Mouse (Mus musculus): ENCODE measurements around the gene Pik3c2b.

Pik3c2b gene

DNA sequence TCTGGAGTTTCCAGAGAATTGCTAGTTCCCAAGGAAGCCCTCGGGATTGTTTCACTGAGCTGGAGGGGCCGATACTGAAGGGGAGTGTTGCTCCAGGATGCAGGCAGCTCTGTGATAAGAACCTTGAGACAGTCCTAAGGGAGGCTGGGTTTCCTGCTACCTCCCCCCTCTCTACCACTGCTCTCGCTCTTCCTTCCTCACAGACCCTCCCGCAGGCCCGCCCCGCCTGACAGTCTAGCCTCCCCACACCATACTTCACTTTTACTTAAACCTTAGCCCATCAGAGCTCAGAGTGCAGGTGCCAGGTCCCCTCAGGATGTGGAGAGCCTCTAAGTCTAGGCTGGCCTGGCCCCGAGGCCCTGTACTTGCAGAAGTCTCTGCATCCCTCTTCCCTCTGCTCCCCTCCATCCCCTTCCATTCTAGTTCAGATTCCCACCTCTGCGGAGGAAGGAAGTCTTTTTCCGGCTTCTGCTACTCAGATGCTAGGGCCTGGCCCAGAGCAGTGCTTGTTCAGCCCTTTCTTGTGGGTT is 27.9 kb downstream of the Pik3c2b start:
- no peak for DNase-seq

DNA sequence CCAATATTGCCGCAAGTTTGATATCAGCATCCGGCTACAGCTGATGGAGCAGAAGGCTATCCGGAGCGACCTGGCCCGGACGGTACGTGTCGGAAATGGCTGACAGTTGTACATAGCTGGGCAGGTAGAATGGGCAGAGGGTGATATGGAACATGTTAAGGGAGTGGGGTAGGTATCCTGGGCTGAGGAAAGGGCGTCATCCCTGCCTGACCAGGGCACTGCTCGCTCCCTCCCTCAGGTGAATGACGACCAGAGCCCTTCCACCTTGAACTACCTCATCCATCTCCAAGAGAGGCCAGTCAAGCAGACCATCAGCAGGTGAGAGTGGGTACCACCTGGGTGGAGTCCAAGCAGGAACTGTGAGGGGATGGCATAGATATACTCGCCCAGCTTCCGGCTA is 29.1 kb downstream of the Pik3c2b start:
- no peak for DNase-seq

DNA sequence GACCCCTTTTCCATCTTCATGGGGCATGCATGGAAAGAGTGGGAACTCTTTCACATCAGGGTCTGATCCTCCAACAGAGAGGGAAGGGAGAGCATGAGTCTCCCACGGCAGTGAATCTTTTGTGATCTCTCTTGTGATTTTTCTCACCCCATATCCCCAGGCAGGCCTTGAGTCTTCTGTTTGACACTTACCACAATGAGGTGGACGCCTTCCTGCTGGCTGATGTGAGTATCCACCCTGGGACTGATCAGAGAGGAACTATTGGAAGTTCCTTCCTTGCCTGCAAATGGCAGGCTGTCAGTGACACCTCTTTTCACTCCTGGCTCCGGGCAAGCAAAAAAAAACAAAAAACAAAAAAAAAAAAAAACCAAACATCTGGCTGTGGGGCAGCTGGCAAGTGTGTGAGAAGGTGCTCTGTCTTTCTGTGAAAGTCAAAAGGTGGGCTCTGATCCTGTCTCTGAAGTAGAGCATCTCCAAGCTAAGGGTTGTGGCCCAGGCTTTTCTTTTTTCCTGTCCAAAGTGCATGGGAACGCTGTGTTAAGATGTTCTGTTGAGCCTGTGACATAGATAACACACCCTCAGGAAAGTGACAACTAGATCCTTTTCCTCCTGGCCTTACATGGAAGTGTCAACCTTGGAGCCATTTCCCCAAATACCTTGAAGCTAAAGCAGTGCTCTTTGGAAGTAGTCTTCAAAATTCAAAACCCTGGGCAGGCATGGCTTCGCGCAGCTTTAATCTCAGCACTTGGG is 30.4 kb downstream of the Pik3c2b start:
- DNase-seq, result no peak

DNA sequence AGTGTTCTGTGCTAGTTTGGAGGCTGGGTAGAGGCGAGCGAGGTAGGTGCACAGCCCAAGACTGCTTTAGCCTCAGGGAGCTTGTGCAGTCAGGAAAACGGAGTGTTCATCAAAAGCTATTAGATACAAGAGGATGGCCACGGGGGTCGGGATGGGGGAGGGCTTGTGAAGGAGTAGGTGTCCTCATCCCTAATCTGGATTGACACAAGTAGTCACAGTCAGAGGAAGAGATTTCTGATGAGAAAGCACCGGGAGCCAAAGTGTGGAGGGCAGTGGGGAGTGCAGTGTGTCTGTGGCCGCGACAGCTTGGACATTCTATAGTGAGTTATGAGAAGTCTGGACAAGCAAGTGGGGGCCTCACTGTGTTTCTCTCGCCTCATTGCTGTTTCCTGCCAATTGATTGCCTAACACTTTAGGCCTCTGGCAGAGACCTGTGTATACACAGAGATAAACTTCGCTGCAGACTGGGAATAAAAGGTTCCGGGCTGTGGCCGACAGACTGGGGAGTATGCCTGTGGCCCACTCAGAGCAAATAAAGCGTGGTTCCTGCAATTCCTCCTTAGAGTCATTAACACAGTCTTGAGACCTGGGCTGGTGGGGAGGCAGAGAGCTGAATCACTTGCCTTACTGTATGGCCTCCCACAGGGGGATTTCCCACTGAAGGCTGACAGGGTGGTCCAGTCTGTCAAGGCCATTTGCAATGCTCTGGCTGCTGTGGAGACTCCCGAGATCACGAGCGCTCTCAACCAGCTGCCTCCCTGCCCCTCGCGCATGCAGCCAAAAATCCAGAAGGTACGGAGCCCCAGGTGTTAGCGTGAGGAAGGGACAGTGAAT is 31.4 kb downstream of the Pik3c2b start:
- DNase-seq, result no peak

DNA sequence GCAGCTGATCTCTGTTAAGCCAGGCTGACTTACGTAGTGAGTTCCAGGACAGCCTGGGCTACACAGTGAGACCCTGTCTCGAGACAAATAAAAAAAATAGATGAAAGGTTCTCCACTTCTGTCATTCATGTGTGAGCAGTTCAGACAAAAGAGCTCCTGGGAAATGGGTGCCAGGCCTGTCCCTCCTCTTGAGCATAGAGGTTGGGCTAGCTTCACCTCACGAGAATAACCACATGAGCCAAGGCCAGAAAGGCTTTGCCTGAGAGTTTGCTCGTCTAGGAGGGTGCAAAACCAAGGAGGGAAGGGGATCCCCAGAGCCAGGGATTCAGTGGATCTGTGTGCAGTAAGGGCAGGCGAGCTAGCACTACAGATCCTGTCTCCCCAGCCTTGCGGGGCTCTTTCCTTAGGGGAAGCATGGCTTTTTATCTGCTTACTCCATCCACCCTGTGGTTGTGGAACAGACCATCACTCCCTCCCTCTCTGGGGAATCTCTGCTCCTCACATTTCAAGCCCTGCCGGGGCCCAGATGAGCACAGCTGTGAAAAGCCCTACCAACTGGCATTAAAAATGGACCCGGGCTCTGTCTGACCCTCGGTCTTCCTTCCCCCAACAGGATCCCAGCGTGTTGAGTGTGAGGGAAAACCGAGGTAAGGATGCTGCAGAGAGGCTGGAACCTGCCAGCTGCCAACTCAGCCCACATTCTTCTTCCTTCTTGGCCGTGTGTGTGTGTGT is 32.3 kb downstream of the Pik3c2b start:
- DNase-seq, result no peak

DNA sequence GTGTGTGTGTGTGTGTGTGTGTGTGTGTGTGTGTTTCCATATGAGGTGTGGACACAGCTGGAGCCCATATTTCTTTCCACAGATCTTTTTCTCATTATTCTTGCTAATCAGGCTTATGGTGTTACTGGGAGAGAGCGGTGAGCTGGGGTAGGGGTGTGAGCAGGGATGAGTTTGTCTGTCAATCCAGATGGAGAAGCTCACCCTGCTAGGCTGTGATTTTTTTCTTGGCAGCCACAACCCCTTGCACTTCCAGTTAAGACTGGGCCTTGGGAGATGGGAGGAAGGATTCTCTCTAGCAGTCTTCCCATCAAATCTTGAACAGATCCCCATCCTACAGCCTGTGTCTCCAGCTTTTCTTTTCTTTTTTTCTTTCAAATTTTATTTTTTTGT is 32.9 kb downstream of the Pik3c2b start:
- no peak for DNase-seq

DNA sequence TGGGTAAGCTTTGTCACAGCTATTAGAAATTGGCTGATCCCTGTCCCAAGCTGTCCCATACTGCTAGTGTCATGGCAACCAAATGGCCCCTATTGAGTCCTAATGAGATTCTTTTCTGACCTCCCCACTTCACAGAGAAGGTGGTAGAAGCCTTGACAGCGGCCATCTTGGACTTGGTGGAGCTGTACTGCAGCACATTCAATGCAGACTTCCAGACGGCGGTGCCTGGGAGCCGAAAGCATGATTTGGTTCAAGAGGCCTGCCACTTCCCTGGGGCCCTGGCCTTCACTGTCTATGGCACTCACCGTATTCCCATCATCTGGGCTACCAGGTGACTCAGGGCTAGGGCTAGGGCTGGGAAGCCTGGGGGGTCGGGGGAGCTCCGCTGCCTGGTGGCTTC is 34.0 kb downstream of the Pik3c2b start:
- DNase-seq, result no peak

DNA sequence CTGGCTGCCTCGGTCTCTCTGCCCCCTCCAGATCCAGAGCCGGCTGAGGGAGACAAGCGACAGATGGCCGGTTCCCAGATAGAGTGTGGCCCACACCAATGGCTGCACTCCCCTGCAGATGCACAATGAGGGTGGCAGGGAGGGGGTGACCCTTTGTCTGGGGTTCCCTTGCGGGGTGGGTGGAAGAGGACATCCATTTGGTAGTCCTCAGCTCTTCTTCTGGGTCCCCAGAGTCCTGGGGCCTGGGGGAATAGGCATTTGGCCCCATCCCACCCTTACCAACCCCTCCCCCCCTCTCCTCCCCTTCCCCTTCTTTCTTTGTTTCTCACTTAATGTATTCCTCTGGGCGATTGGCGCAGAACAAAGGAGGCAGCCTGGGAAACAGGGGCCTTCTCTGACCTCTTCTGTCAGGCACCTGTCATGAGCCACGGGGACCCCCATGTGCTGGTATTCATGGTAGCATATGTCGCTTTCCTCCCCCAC is 34.7 kb downstream of the Pik3c2b start:
- no peak for DNase-seq

DNA sequence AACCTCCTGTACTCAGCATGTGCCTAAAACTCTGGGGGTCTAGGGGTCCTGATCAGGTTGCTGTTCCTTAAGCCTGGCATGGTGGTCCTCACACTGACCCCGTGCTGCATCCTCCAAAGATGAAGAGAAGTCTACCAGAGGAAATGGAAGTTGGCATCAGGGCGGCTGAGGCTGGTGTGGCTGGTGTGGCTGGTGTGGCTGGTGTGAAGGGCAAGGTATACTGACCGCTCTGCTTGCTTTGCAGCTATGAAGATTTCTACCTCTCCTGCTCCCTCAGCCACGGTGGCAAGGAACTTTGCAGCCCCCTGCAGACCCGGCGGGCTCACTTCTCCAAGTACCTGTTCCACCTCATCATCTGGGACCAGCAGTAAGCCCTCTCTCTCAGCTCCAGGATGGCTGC is 35.2 kb downstream of the Pik3c2b start:
- no peak for DNase-seq

DNA sequence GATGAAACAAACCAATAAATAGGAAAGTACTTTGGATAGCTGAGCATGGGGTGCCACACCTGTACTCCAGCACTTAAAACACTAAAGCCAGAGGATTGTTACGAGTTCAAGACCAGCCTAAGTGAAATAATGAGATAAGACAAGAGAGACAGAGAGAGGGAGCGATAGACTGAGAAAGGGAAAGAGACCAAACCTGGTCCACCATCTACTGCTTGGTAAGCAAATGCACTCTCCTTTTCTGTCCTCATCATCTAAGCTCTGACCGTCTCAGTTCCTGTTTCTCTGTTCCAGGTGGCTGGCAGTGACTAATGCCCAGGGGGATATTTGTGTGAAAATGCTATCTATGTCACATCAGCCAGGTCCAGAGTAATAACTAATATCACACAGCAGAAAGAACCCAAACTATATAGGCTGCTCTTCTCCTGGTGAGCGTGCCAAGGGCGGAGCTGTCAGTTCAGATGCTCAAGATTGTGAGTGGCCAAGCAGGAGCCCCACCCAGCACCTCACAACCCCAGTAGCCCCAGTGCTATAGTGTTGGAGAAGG is 37.6 kb downstream of the Pik3c2b start:
- no peak for DNase-seq

DNA sequence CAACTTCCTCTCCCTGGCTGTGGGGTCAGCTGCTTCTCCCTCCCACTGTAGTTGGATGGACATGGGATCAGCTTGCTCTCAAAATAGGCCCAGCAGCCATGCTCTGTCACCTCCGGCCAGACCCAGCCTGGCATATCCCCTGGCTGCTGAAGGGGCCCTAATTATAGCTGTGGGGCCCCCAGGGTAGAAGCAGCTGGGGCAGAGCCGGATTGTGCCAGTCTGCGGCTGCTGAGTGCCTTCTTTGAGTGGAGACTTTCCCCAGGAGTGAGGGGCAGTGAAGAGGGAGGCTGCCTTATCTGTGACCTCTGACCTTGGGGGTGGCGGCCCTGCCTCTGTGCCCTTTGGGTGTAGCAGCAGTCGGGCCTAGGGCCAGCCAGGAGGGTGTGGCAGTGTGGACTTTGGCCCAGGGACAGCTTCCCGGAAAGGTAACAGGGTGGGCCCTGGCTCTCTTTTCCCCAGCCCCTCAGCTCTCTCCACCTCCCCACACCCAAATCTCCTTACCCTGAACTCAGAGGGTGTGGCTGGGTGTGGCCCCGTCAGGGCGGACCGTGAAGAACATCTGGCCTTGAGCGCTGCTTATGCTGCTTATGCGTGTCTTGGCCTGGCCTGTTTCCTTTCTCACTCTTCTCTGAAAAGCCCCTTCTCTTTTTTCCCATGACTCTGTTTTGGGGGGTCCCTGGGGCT is 38.6 kb downstream of the Pik3c2b start:
- no peak for DNase-seq

DNA sequence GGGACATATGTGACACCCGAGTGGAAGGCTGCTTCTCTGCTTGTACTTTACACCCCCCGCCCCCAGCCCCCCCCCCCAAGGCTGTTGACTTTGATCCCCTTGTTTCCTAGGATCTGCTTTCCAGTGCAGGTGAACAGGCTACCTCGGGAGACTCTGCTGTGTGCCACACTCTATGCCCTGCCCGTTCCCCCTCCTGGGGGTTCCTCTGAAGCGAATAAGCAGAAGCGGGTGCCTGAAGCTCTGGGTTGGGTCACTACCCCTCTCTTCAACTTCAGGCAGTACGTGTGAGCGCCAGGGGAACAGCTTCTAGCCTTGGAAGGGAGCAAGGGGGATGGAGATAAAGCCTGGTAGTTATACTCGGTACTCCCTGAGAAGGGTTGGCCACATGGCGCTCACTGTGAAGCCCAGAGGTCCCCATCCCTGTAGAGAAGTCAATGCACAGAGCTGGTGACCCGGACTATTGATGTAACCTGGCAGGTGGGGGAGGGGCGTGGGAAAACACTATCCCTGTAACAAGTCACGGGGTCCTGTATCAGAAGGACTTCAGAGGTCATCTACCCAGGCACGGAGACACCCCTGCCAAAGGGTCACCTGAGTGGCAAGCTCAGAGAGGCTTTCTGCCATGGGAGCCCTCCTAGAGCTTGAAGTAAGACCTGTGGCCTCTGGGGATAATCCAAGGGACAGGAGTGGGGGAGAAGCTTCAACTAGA is 39.4 kb downstream of the Pik3c2b start:
- no peak for DNase-seq

DNA sequence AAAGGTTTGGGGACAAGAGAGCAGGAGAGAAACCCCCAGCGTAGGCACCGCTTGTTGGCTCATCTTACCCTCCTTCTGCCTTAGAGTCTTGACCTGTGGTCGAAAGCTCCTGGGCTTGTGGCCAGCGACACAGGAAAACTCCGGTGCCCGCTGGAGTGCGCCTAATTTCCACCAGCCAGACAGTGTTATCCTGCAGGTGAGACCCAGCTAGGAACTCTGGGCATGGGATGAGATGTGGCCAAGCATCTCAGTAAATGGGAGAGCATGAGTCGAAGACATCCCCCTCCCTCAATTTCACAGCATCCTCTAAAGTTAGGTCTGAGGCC is 39.9 kb downstream of the Pik3c2b start:
- DNase-seq, result peak in 1 of 2 experiments; percentile 42

DNA sequence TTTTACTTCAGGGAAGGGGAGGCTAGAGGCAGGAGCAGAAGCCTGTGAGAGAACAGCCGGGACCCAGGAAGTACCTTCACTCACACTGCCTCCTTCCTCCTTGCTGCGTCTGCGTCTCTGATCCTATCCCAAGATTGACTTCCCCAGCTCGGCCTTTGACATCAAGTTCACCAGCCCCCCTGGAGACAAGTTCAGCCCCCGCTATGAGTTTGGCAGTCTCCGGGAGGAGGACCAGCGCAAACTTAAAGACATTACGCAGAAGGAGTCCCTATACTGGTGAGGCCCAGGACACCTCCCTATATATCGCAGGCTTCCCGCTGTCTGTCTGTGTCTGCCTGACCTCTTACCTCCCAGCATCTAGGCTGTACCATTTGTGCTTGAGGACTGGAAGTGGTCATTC is 41.3 kb downstream of the Pik3c2b start:
- DNase-seq, result no peak

DNA sequence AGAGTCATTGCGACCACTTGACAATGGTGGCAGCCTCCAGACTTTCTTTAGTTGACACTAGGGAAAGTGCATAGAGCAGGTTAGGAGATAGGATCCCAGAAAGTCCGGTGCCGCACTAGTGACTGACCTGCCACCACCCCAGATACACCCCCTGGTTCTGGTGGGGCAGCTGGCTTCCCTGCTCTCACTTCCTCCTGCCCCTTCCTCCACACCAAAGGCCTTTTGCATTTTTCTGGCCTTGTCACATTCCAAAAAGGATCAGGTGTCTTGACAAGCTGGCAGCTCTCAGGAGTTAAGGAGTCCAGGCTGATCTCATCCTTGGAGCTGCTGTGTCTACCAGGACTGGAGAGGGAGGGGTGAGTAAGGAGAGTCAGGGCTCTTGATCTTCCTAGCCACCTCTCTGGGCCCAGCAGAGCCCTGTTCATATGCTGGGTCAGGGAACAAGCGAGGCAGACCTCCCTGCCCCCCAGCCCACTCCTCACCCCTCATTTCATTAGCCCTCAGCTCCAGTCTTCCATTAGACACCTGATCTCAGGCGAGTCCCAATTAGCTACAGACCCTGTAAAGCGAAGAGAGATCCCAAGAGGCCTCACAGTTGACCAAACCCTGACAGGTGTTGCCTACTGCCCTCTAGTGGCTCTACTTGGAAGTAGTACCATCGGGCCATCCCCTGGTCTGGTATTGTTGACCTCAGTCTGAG is 41.9 kb downstream of the Pik3c2b start:
- peak; percentile 70 to 80 for DNase-seq

DNA sequence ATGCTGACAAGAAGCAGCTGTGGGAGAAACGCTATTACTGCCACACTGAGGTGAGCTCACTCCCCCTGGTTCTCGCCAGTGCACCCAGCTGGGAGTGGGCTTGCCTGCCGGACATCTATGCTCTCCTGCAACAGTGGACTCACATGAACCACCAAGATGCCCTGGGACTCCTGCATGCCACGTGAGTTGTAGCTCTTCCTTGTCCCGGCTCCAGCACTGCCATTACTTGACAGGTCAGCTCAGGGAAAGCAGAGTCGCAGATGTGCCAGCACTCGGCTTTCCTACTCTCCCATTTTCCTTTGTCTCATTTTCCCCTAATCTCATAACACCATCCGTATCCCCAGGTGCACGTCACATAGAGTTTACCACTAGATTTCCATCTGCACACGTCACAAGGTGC is 42.7 kb downstream of the Pik3c2b start:
- no peak for DNase-seq

DNA sequence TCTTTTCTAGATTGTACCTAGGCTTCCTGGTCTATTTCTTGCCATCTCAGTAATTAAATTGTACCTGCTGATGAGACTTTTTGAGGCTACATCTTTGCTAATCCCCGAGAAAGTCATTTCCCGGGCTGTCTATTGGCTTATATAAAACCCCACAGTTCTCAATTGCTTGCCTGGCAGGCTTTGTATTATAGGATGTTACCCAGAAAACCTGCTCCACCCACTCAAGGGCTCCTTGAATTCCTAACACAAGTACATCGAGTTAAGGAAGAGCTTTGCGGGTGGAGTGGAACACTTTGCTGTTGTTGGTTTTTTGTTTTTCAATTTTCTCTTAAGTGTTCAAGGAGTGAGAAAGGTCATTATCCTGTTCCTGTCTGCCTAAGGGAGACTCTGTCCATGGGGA is 43.9 kb downstream of the Pik3c2b start:
- DNase-seq, result no peak

DNA sequence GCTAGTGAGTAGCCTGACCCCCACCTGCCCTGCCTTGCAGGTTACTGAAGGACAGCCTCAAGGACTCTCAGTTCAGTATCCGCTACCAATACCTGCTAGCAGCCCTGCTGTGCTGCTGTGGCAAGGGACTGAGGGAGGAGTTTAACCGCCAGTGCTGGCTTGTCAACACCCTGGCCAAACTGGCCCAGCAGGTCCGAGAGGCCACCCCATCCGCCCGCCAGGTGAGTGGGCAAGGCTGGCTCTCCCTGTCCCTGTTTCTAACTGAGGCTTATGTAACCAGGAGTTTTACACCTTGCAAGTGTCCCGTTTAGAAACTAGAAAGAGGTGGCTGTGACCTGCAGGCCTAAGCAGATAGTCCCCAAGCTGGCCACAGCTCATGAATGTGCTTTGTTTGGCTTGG is 45.2 kb downstream of the Pik3c2b start:
- no peak for DNase-seq

DNA sequence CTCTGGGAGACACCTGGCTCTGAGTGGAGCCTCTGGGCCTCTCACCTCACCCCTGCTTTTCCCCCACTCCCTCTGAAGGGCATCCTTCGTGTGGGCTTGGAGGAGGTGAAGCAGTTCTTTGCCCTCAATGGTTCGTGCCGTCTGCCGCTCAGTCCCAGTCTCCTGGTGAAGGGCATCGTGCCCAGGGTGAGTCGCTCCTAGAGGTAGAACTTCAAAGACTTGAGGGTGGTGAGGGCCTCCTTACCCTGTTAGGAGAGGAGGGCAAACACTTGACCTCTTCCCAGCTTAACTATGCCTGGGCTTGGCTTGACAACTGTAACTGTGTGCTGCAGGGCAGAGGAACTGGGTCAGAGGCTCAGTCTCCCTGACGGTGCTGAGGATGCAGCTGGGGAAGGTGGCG is 46.0 kb downstream of the Pik3c2b start:
- DNase-seq, result no peak

DNA sequence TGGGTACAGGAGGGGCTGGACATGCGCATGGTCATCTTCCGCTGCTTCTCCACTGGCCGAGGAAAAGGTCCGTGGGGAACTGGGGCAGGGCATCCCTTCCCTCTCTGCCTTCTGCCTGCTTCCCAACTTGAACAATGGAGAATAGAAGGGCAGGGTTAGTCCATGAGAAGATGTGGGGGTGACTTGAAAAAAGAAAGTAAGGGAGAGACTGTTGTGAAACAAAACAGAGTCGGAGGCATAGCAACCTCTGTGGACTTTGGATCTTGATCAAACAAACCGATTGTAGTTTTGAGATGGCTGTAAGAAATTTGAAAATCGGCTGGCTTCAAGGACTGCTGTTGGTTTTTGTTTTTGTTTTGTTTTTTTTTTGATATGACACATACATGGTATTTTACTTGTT is 48.3 kb downstream of the Pik3c2b start:
- DNase-seq, result no peak
